Mouse (Mus musculus) C2C12 (cell line): ENCODE results near the gene Pdf. TPM values are rescaled to one million over a fixed set of nuclear protein-coding genes. Genes with fewer than 3 reads are reported as not detected.

ENCODE experiments used
- H3K27me3 ChIP-seq: one replicate; pipeline ENCODE4 v1.6.1; 2011; ENCODE audit not compliant: control insufficient read depth, insufficient read depth, insufficient read length
- H3K36me3 ChIP-seq: one replicate; pipeline ENCODE4 v1.6.1; 2011; ENCODE audit not compliant: control insufficient read depth, insufficient read depth
- H3K4me3 ChIP-seq: one replicate; pipeline ENCODE4 v1.5.1; 2011; ENCODE audit warnings: mild to moderate bottlenecking, control low read depth; ENCODE audit not compliant: poor library complexity, insufficient read depth, severe bottlenecking
- H3K79me2 ChIP-seq: one replicate; pipeline ENCODE4 v1.6.1; 2011; ENCODE audit not compliant: control insufficient read depth, insufficient read depth
- H3K79me3 ChIP-seq: one replicate; pipeline ENCODE4 v1.6.1; 2011; ENCODE audit warnings: low read depth, control low read depth
- H3ac ChIP-seq: one replicate; pipeline ENCODE3; 2011; ENCODE audit warnings: low read depth; ENCODE audit not compliant: control insufficient read depth, insufficient read length
- CEBPB ChIP-seq: IDR thresholded peaks from one replicate; pipeline ENCODE4 v1.6.1; 2011; ENCODE audit warnings: low read depth, mild to moderate bottlenecking, control low read depth, moderate library complexity
- CTCF ChIP-seq: IDR thresholded peaks from one replicate; pipeline ENCODE4 v1.5.1; 2011; ENCODE audit not compliant: control insufficient read depth, insufficient read depth, insufficient read length
- FOSL1 ChIP-seq: IDR thresholded peaks from one replicate; pipeline ENCODE4 v1.8.0; 2011; ENCODE audit warnings: mild to moderate bottlenecking, low read length; ENCODE audit not compliant: poor library complexity, insufficient read depth, severe bottlenecking
- MAX ChIP-seq: IDR thresholded peaks from one replicate; pipeline ENCODE4 v1.6.1; 2011; ENCODE audit warnings: mild to moderate bottlenecking, control low read depth
- MYOD1 ChIP-seq: IDR thresholded peaks from one replicate; pipeline ENCODE4 v1.6.1; 2011; ENCODE audit warnings: low read depth; ENCODE audit not compliant: control insufficient read depth, insufficient read length
- MYOG ChIP-seq: IDR thresholded peaks from one replicate; pipeline ENCODE4 v1.6.1; 2011; ENCODE audit not compliant: control insufficient read depth, insufficient read length; ENCODE audit errors: extremely low read depth
- USF1 ChIP-seq: IDR thresholded peaks from one replicate; pipeline ENCODE4 v1.6.1; 2011; ENCODE audit warnings: low read depth, mild to moderate bottlenecking, control low read depth, moderate library complexity
- polyA plus RNA-seq: library from polyadenylated mRNA; unstranded; fragments of >200 nt; fragmentation: generic; extraction: Trizol; gene quantifications from one replicate; pipeline ENCODE4 v1.2.1, GENCODE M21; 2012; ENCODE audit warnings: missing spikeins

Pdf gene
- polyA plus RNA-seq, 1 experiment, result 27.2 TPM

DNA sequence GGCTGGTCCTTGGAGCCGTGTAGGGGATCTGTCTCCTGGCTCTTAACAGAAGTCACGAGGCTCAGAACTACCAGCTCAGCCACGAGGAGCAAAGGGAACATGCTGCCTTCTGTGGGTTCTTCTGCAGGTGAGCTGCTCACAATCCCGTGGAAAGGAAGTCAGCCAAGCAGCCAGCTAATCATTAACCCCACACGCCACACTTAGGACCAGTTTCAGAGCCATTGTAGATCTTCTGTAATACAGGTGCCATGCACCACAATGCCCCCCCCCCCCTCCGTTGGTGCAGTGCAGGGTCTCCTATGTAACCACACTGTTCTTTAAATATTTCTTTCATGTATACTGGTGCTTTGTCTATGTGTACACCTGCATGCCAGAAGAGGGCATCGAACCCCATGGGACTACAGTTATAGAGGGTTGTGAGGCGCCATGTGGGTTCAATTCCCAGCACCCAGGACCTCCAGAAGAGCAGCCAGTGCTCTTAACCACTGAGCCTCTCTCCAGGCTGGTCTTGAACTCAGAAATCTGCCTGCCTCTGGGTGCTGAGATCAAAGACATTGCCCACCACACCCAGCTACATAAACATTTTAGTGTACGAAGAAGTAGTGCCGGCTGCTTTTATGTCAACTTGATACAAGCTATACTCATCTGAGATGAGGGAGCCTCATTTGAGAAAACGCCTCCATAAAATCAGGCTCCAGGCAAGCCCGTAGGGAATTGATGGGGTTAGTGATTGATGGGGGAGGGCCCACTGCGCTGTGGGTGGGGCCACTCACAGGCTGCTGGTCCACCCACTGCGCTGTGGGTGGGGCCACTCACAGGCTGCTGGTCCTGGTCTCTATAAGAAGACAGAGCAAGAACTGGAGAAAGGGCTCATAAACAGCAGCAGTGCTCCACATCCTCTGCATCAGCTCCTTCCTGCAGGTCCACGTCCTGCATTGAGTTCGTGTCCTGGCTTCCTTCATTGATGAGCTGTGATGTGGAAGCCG is 17.4 kb upstream of the Pdf start, which contains the start of gene Tmed6:
Tmed6 (minus strand) TSS at position 134 of the 986 bp plus-strand sequence.
- Histone ChIP-seq H3K36me3 (peaks cover 11% of the 10 kb centered on the region), H3ac (no peak within 1 kb of the TSS), H3K79me2 (no peaks in the 10 kb centered on the region), H3K79me3 (no peaks in the 10 kb centered on the region), H3K27me3 (no peaks in the 10 kb centered on the region), H3K4me3 (no peak within 1 kb of the TSS)
- no peak for TF ChIP-seq MAX

DNA sequence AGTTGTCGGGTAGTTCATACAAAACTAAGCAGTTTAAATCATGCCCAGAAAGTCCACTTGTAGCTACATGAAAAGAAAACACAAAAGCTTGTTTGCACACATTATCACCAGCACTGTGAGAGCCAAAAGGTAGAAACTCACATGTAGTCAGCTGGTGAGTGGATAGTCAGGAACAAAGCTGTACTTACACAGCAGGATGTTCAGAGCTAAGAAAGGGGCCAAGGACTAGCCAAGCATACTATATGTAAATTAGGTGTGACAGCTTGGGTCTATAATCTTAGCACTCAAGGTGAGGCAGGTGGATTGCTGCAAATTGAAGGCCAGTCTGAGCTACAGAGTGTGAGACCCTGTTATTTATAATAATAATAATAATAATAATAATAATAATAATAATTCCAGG is 14.2 kb upstream of the Pdf start:
- H3K36me3 ChIP-seq, result peaks cover 24% of the 10 kb centered on the region
- no peak overlapping the region for H3K4me3 ChIP-seq
- H3K79me2 ChIP-seq, result peaks cover 18% of the 10 kb centered on the region
- H3K79me3 ChIP-seq, result peaks cover 10% of the 10 kb centered on the region
- H3ac ChIP-seq, result no peak overlapping the region
- TF ChIP-seq CTCF (no peak), MYOG (no peak), CEBPB (no peak), USF1 (no peak), MYOD1 (no peak), MAX (no peak), FOSL1 (no peak)
- no peaks in the 10 kb centered on the region for H3K27me3 ChIP-seq

DNA sequence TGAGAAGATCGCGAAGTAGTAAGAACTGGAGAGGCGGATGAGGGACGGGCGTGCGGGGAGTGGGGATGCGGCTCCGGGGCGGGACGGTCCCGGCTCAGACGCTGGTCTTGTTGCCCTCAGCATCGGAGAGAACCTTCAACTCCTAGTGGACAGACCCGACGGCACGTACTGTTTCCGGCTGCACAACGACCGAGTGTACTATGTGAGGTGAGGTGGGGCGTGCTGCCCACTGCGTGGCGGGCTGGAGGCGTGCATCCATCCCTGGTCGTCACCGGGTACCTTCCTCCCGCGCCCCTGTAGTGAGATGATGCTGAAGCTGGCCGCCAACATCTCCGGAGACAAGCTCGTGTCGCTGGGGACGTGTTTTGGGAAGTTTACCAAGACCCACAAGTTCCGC is 8.6 kb upstream of the Pdf start:
- peaks cover 73% of the 10 kb centered on the region for H3K79me2 ChIP-seq
- peak overlapping the region; percentile 86 for H3ac ChIP-seq
- peaks cover 35% of the 10 kb centered on the region for H3K79me3 ChIP-seq
- TF ChIP-seq FOSL1 (no peak), CEBPB (no peak), USF1 (no peak), MYOD1 (no peak), CTCF (no peak), MYOG (no peak), MAX (no peak)
- H3K36me3 ChIP-seq, result peaks cover 47% of the 10 kb centered on the region
- H3K4me3 ChIP-seq, result peak overlapping the region; percentile 99
- no peaks in the 10 kb centered on the region for H3K27me3 ChIP-seq

DNA sequence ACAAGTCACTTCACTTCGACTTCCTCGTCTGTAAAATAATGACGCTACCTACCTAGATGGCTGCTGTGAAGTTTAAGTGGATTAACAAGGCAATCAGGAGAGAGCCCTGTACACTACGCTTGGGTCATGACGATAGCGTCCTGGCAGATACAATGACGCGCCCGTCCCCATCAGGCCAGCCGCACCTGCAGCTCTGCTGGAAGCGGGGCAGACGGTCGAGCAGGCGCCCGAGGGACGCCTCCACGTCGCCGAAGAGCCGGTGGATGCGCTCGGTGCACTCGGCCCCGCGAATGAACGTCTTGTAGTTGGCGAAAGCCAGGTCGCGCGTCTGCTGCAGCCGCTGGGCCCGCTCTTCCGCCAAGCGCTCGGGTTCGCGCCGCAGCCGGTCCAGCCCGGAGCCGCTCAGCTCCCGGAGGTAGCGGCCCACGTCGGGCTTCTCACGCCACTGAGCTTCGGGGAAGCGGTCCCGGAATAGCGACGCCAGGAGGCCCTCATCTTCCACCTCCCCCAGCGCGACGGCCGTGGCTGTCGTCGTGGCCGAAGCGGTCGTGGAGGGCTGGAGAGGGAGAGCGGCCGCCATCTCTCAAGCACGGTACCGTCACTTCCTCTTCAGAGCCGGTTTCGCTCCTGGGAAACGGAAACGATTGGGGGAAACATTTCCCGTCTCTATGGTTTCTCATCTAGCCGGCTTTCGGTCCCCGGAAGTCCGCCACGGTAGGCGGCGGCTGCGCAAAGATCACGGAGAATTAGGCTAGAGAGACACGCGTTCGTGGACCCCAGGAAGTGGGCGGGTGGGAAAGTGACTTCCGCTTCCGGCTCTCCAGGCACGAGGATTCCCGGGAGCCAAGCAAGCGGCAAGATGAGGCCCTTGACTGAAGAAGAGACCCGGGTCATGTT is 7.9 kb upstream of the Pdf start, which contains the start of the genes Cog8 and Nip7:
Cog8 (minus strand) TSS at position 614 of the 897 bp plus-strand sequence.
Nip7 (plus strand) TSS at position 802 of the 897 bp plus-strand sequence.
- Histone ChIP-seq H3K36me3 (peaks cover 50% of the 10 kb centered on the region), H3ac (peak within 1 kb of the TSS; percentile 87), H3K79me3 (peaks cover 35% of the 10 kb centered on the region), H3K79me2 (peaks cover 74% of the 10 kb centered on the region), H3K4me3 (peak within 1 kb of the TSS; percentile 99), H3K27me3 (no peaks in the 10 kb centered on the region)
- TF ChIP-seq FOSL1 (no peak), MAX (peak; percentile 95), CEBPB (no peak), CTCF (no peak), MYOD1 (no peak), USF1 (no peak), MYOG (no peak)

DNA sequence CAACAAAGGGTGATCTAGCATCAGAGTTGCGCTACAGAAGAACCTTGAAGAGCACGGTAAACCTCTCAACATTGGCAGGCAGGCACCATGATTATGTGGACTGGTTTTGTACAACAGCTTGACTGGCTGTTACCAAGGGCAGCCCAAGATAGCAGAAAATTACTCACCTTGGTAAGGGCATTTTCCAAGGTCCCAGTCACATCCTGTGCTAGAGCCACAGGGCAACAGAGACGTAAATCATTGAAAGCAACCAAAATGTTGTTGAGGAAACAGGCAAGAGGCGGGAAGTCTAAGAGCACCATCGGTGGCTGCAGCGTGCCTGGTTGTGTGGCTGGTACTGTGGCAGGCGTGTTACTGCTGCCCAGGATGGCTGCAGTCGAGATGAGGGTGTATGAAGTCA is 3.6 kb upstream of the Pdf start:
- Histone ChIP-seq H3K79me3 (peaks cover 24% of the 10 kb centered on the region), H3ac (no peak overlapping the region), H3K36me3 (peaks cover 44% of the 10 kb centered on the region), H3K79me2 (peaks cover 85% of the 10 kb centered on the region), H3K27me3 (no peaks in the 10 kb centered on the region), H3K4me3 (no peak overlapping the region)
- TF ChIP-seq USF1 (no peak), FOSL1 (no peak), MAX (no peak), CTCF (no peak), CEBPB (no peak), MYOG (no peak), MYOD1 (no peak)
